Mouse (Mus musculus) frontal cortex, postnatal 36 days (tissue): ENCODE measurements around the gene Slx4ip.
"Not testable (repeated sequence)": the region's sequence is repeated elsewhere in the genome, so short reads cannot be mapped to it uniquely, and the experiment has no call there.

Source experiments
- DNase-seq, 2 experiments: peaks; one replicate each; pipeline ENCODE4 v3.0.0; 2022; ENCODE audit warnings: low spot score in 2 of 2

Slx4ip gene

GRCm38 (mm10) chr2:136891068-136891950, at the start of gene Slx4ip, which contains the start of the genes AL731706.1 and Mkks:
Gene Slx4ip (plus strand): TSS chr2:136891218.
Gene AL731706.1 (minus strand): TSS chr2:136891389.
Gene Mkks (minus strand): TSS chr2:136891389.
- peak; percentile 98 to 99 for DNase-seq

GRCm38 (mm10) chr2:136850366-136850765, 40.7 kb upstream of the Slx4ip start:
- DNase-seq: no peak

GRCm38 (mm10) chr2:136854543-136855388, 36.3 kb upstream of the Slx4ip start:
- DNase-seq: no peak

GRCm38 (mm10) chr2:136885579-136885978, 5.4 kb upstream of the Slx4ip start, which contains the start of gene AL731706.2:
Gene AL731706.2 (minus strand): TSS chr2:136885679.
- no peak for DNase-seq

- peak; percentile 26 to 56 for DNase-seq
These were observed 4.2 kb upstream of the Slx4ip start for GRCm38 (mm10) chr2:136886846-136887245.

- DNase-seq: not testable (repeated sequence)
These were observed 326 bp upstream of the Slx4ip start for GRCm38 (mm10) chr2:136890716-136891067.

- peak; percentile 95 to 99 for DNase-seq
These were observed 943 bp downstream of the Slx4ip start for GRCm38 (mm10) chr2:136891951-136892371.

GRCm38 (mm10) chr2:136894494-136894893, 3.5 kb downstream of the Slx4ip start:
- no peak for DNase-seq

GRCm38 (mm10) chr2:136896131-136896530, 5.1 kb downstream of the Slx4ip start:
- no peak for DNase-seq

GRCm38 (mm10) chr2:136908596-136908995, 17.6 kb downstream of the Slx4ip start:
- no peak for DNase-seq

- DNase-seq: no peak
These were observed 18.3 kb downstream of the Slx4ip start for GRCm38 (mm10) chr2:136909298-136909697.

- no peak for DNase-seq
These were observed 21.0 kb downstream of the Slx4ip start for GRCm38 (mm10) chr2:136911958-136912411.

- no peak for DNase-seq
These were observed 22.0 kb downstream of the Slx4ip start for GRCm38 (mm10) chr2:136913021-136913420.

- DNase-seq: no peak
These were observed 23.4 kb downstream of the Slx4ip start for GRCm38 (mm10) chr2:136914334-136914902.

GRCm38 (mm10) chr2:136919433-136919832, 28.4 kb downstream of the Slx4ip start:
- DNase-seq: peak in 1 of 2 experiments; percentile 9

- DNase-seq: no peak
These were observed 29.4 kb downstream of the Slx4ip start for GRCm38 (mm10) chr2:136920257-136920993.

- DNase-seq: peak; percentile 48 to 54
These were observed 30.0 kb downstream of the Slx4ip start for GRCm38 (mm10) chr2:136921003-136921408.

- DNase-seq: no peak
These were observed 45.6 kb downstream of the Slx4ip start for GRCm38 (mm10) chr2:136936391-136937288.

- DNase-seq: no peak
These were observed 47.2 kb downstream of the Slx4ip start for GRCm38 (mm10) chr2:136938249-136938648.

GRCm38 (mm10) chr2:136946297-136946696, 55.3 kb downstream of the Slx4ip start:
- no peak for DNase-seq
